Mouse (Mus musculus): Measurements from ENCODE around the gene Lsm14b. TPM values are rescaled to one million over a fixed set of nuclear protein-coding genes. Genes with fewer than 3 reads are reported as not detected.

Gene Lsm14b
- polyA plus RNA-seq, 2 experiments, result 1.7 to 10.7 TPM

- H3K9me3 ChIP-seq (ENCODE audit: control insufficient read depth, low read length), result no peaks in the 10 kb centered on the region
Measured at GRCm38 (mm10) chr2:179984830-179985229, 40.0 kb upstream of the Lsm14b start.

GRCm38 (mm10) chr2:179985695-179986094 is 39.1 kb upstream of the Lsm14b start:
- TF ChIP-seq EP300 (IDR thresholded peaks at IDR 0.05; ENCODE audit: low read depth) (no peak), CTCF (IDR thresholded peaks at IDR 0.05; ENCODE audit: low read depth) (no peak)
- H3K4me2 ChIP-seq (ENCODE audit: low read depth), result no peak overlapping the region
- DNase-seq (ENCODE audit: low read depth in 3 of 3, low spot score in 3 of 3), result no peak

More at GRCm38 (mm10) chr2:179984830-179985229, 40.0 kb upstream of the Lsm14b start:
- WGBS (ENCODE audit: insufficient replicate concordance), result 44% methylated on average over 7 of the region's 7 CpGs
- DNase-seq (ENCODE audit: low read depth in 3 of 3, low spot score in 3 of 3) (no peak), ATAC-seq (ENCODE audit: insufficient read depth) (no peak)
- H3K36me3 ChIP-seq (replicated peaks; ENCODE audit: control insufficient read depth, insufficient read depth, low read depth), result no peaks in the 10 kb centered on the region
- TF ChIP-seq CTCF (IDR thresholded peaks at IDR 0.05; ENCODE audit: low read depth), result no peak
- no peak for TF ChIP-seq EP300 (IDR thresholded peaks at IDR 0.05; ENCODE audit: low read depth)
- H3K4me2 ChIP-seq (ENCODE audit: low read depth), result no peak overlapping the region
- no peaks in the 10 kb centered on the region for H3K27me3 ChIP-seq (ENCODE audit: control insufficient read depth, insufficient read depth, low read length)
- H3K4me1 ChIP-seq (replicated peaks; ENCODE audit: control insufficient read depth in 2 of 2, insufficient read depth in 2 of 2, low read length in 1 of 2), result no peaks in the 10 kb centered on the region
- H3K9ac ChIP-seq (replicated peaks), result no peak overlapping the region
- H3K4me3 ChIP-seq (ENCODE audit: insufficient read depth in 1 of 2, low read depth in 2 of 2, low read length in 2 of 2), result no peak overlapping the region
- H3K27ac ChIP-seq, result no peak overlapping the region

GRCm38 (mm10) chr2:179986437-179987022 is 38.3 kb upstream of the Lsm14b start:
- no peak for TF ChIP-seq CTCF (IDR thresholded peaks at IDR 0.05; ENCODE audit: low read depth)
- TF ChIP-seq EP300 (IDR thresholded peaks at IDR 0.05; ENCODE audit: low read depth), result no peak
- H3K27me3 ChIP-seq (ENCODE audit: control insufficient read depth, insufficient read depth, low read length), result no peaks in the 10 kb centered on the region
- H3K36me3 ChIP-seq (replicated peaks; ENCODE audit: control insufficient read depth, insufficient read depth, low read depth), result no peaks in the 10 kb centered on the region
- no peaks in the 10 kb centered on the region for H3K4me1 ChIP-seq (replicated peaks; ENCODE audit: control insufficient read depth in 2 of 2, insufficient read depth in 2 of 2, low read length in 1 of 2)
- 61% methylated on average over 10 of the region's 10 CpGs for WGBS (ENCODE audit: insufficient replicate concordance)
- no peak for ATAC-seq (ENCODE audit: insufficient read depth)
- no peak overlapping the region for H3K9ac ChIP-seq (replicated peaks)
- H3K4me2 ChIP-seq (ENCODE audit: low read depth), result no peak overlapping the region
- no peak for DNase-seq (ENCODE audit: low read depth in 3 of 3, low spot score in 3 of 3)
- H3K4me3 ChIP-seq (ENCODE audit: insufficient read depth in 1 of 2, low read depth in 2 of 2, low read length in 2 of 2), result no peak overlapping the region
- no peaks in the 10 kb centered on the region for H3K9me3 ChIP-seq (ENCODE audit: control insufficient read depth, low read length)
- H3K27ac ChIP-seq, result no peak overlapping the region

More at GRCm38 (mm10) chr2:179985695-179986094, 39.1 kb upstream of the Lsm14b start:
- ATAC-seq (ENCODE audit: insufficient read depth), result no peak
- Histone ChIP-seq H3K9me3 (ENCODE audit: control insufficient read depth, low read length) (no peaks in the 10 kb centered on the region), H3K9ac (replicated peaks) (no peak overlapping the region), H3K4me1 (replicated peaks; ENCODE audit: control insufficient read depth in 2 of 2, insufficient read depth in 2 of 2, low read length in 1 of 2) (no peaks in the 10 kb centered on the region), H3K4me3 (ENCODE audit: insufficient read depth in 1 of 2, low read depth in 2 of 2, low read length in 2 of 2) (no peak overlapping the region), H3K27ac (no peak overlapping the region), H3K36me3 (replicated peaks; ENCODE audit: control insufficient read depth, insufficient read depth, low read depth) (no peaks in the 10 kb centered on the region), H3K27me3 (ENCODE audit: control insufficient read depth, insufficient read depth, low read length) (no peaks in the 10 kb centered on the region)
- 77% methylated on average over 1 of the region's 1 CpGs for WGBS (ENCODE audit: insufficient replicate concordance)

GRCm38 (mm10) chr2:179989098-179989497 is 35.7 kb upstream of the Lsm14b start:
- Histone ChIP-seq H3K4me3 (ENCODE audit: insufficient read depth in 1 of 2, low read depth in 2 of 2, low read length in 2 of 2) (no peak overlapping the region), H3K9me3 (ENCODE audit: control insufficient read depth, low read length) (no peaks in the 10 kb centered on the region)
- 55% methylated on average over 1 of the region's 1 CpGs for WGBS (ENCODE audit: insufficient replicate concordance)

GRCm38 (mm10) chr2:179993071-179993470 is 31.7 kb upstream of the Lsm14b start:
- no peak overlapping the region for H3K9ac ChIP-seq (replicated peaks)
- ATAC-seq (ENCODE audit: insufficient read depth) (no peak), DNase-seq (ENCODE audit: low read depth in 3 of 3, low spot score in 3 of 3) (no peak)
- 68% methylated on average over 5 of the region's 5 CpGs for WGBS (ENCODE audit: insufficient replicate concordance)
- no peak overlapping the region for H3K4me3 ChIP-seq (ENCODE audit: insufficient read depth in 1 of 2, low read depth in 2 of 2, low read length in 2 of 2)
- H3K9me3 ChIP-seq (ENCODE audit: control insufficient read depth, low read length), result no peaks in the 10 kb centered on the region
- no peak overlapping the region for H3K4me2 ChIP-seq (ENCODE audit: low read depth)
- no peak overlapping the region for H3K27ac ChIP-seq
- H3K36me3 ChIP-seq (replicated peaks; ENCODE audit: control insufficient read depth, insufficient read depth, low read depth), result no peaks in the 10 kb centered on the region
- no peaks in the 10 kb centered on the region for H3K4me1 ChIP-seq (replicated peaks; ENCODE audit: control insufficient read depth in 2 of 2, insufficient read depth in 2 of 2, low read length in 1 of 2)
- TF ChIP-seq EP300 (IDR thresholded peaks at IDR 0.05; ENCODE audit: low read depth) (no peak), CTCF (IDR thresholded peaks at IDR 0.05; ENCODE audit: low read depth) (no peak)
- H3K27me3 ChIP-seq (ENCODE audit: control insufficient read depth, insufficient read depth, low read length), result no peaks in the 10 kb centered on the region

More at GRCm38 (mm10) chr2:179989098-179989497, 35.7 kb upstream of the Lsm14b start:
- Histone ChIP-seq H3K36me3 (replicated peaks; ENCODE audit: control insufficient read depth, insufficient read depth, low read depth) (no peaks in the 10 kb centered on the region), H3K27me3 (ENCODE audit: control insufficient read depth, insufficient read depth, low read length) (no peaks in the 10 kb centered on the region), H3K4me1 (replicated peaks; ENCODE audit: control insufficient read depth in 2 of 2, insufficient read depth in 2 of 2, low read length in 1 of 2) (no peaks in the 10 kb centered on the region), H3K9ac (replicated peaks) (no peak overlapping the region), H3K4me2 (ENCODE audit: low read depth) (no peak overlapping the region), H3K27ac (no peak overlapping the region)
- DNase-seq (ENCODE audit: low read depth in 3 of 3, low spot score in 3 of 3), result no peak
- no peak for ATAC-seq (ENCODE audit: insufficient read depth)
- TF ChIP-seq EP300 (IDR thresholded peaks at IDR 0.05; ENCODE audit: low read depth) (no peak), CTCF (IDR thresholded peaks at IDR 0.05; ENCODE audit: low read depth) (no peak)

Measured in liver, embryonic 14.5 days (tissue).